Mouse (Mus musculus): ENCODE results near the gene Ficd.

- TF ChIP-seq CTCF (IDR thresholded peaks at IDR 0.05; ENCODE audit: extremely low read depth, insufficient read depth, low read length) (no peak), POLR2A (IDR thresholded peaks at IDR 0.05; ENCODE audit: extremely low read depth, insufficient read depth, low read length) (no peak)
Observed at GRCm38 (mm10) chr5:113719221-113719661, 16.4 kb upstream of the Ficd start.
